Mouse (Mus musculus) CH12.LX (cell line): ENCODE results near the gene Ms4a14.
A peak's percentile ranks its signal among the peaks of the same experiment; 100 is the strongest.

Source experiments
- CHD1 ChIP-seq: IDR thresholded peaks from 2 replicates; pipeline ENCODE4 v1.6.1; 2012; ENCODE audit warnings: low read depth, low read length, improper control_type of control experiment, inconsistent platforms
- CHD2 ChIP-seq: IDR thresholded peaks from 2 replicates; pipeline ENCODE4 v1.6.1; 2011; ENCODE audit warnings: low read length, improper control_type of control experiment
- CTCF ChIP-seq, 2 experiments: IDR thresholded peaks in 1 of 2; conservative IDR thresholded peaks in 1 of 2; 2 replicates each; pipeline ENCODE4 v1.5.1; 2011 to 2012; ENCODE audit warnings: low read depth in 2 of 2, low read length in 2 of 2, improper control_type of control experiment in 1 of 2, inconsistent platforms in 1 of 2, mild to moderate bottlenecking in 1 of 2, moderate library complexity in 1 of 2
- E2F4 ChIP-seq: IDR thresholded peaks from 2 replicates; pipeline ENCODE4 v1.6.1; 2011; ENCODE audit warnings: low read depth, low read length, improper control_type of control experiment; ENCODE audit not compliant: insufficient replicate concordance
- EP300 ChIP-seq: IDR thresholded peaks from 2 replicates; pipeline ENCODE4 v1.6.1; 2011; ENCODE audit warnings: low read length, improper control_type of control experiment
- JUND ChIP-seq: conservative IDR thresholded peaks from 2 replicates; pipeline ENCODE4 v1.6.1; 2011; ENCODE audit warnings: low read depth, low read length, improper control_type of control experiment
- MXI1 ChIP-seq: IDR thresholded peaks from 2 replicates; pipeline ENCODE4 v1.6.1; 2011; ENCODE audit warnings: mild to moderate bottlenecking, low read depth, low read length, improper control_type of control experiment
- POLR2A ChIP-seq: IDR thresholded peaks from 2 replicates; pipeline ENCODE4 v1.6.1; 2011; ENCODE audit warnings: low read depth, mild to moderate bottlenecking, improper control_type of control experiment, low read length
- POLR2AphosphoS2 ChIP-seq: IDR thresholded peaks from 2 replicates; pipeline ENCODE4 v1.6.1; 2011; ENCODE audit warnings: low read depth, low read length, improper control_type of control experiment
- RAD21 ChIP-seq: IDR thresholded peaks from 2 replicates; pipeline ENCODE4 v1.6.1; 2011; ENCODE audit warnings: low read depth, mild to moderate bottlenecking, low read length, improper control_type of control experiment, moderate library complexity
- TCF12 ChIP-seq: IDR thresholded peaks from 2 replicates; pipeline ENCODE4 v1.6.1; 2014; ENCODE audit warnings: low read depth, mild to moderate bottlenecking, inconsistent platforms, low read length, improper control_type of control experiment
- USF1 ChIP-seq: IDR thresholded peaks from 2 replicates; pipeline ENCODE4 v1.6.1; 2014; ENCODE audit warnings: low read depth, mild to moderate bottlenecking, inconsistent platforms, low read length, improper control_type of control experiment
- ZMIZ1 ChIP-seq: IDR thresholded peaks from 2 replicates; pipeline ENCODE4 v1.6.1; 2012; ENCODE audit warnings: low read depth, mild to moderate bottlenecking, inconsistent platforms, low read length, improper control_type of control experiment

DNA sequence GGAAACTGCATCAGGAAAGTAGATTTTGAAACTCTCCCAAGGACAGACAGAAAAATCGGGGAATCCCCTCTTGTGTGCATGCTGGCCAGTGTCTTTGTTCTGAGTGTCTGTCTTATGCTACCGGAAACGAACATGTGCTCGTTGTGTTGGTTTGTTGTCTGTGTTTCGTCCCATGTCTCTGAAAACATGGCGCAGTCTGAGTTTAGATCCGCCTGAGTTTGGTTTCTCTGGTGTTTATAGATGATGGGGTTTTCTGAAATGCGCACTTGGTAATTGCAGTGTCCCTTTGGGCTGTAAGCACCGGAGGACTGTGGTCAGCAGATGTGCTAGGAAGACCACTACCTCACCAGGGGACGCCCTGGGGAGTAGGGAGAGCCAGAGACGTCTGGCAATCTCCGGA lies 21.3 kb downstream of the Ms4a14 start:
- TF ChIP-seq JUND (no peak), TCF12 (no peak; the same call in 1 of the 2 replicates), ZMIZ1 (no peak), CTCF (conservative IDR thresholded peaks at IDR 0.05 in 1 of 2, IDR thresholded peaks at IDR 0.05 in 1 of 2; ENCODE audit: low read depth in 2 of 2, low read length in 2 of 2) (no peak), POLR2A (0 out of 2 replicates have a peak, but pooled peaks have one; percentile 23), CHD2 (no peak), POLR2AphosphoS2 (no peak), E2F4 (no peak), EP300 (no peak), CHD1 (no peak), RAD21 (no peak), USF1 (no peak), MXI1 (peak; percentile 80; the same call in 1 of the 2 replicates)
